Mouse (Mus musculus): Measurements from ENCODE around the gene Tysnd1. TPM values are rescaled to one million over a fixed set of nuclear protein-coding genes. Genes with fewer than 3 reads are reported as not detected.

Gene Tysnd1
- polyA plus RNA-seq, 1 experiment from 2014 or later = 40.0 TPM

- H3K9me3 ChIP-seq (replicated peaks) = no peaks in the 10 kb centered on the region
- no peak overlapping the region for H3K9ac ChIP-seq
- peaks cover 17% of the 10 kb centered on the region for H3K4me1 ChIP-seq
- no peak overlapping the region for H3K27ac ChIP-seq (replicated peaks)
- H3K36me3 ChIP-seq = peaks cover 52% of the 10 kb centered on the region
- H3K4me3 ChIP-seq (replicated peaks) = no peak overlapping the region
- no peaks in the 10 kb centered on the region for H3K27me3 ChIP-seq
- ATAC-seq (ENCODE audit: insufficient number of reproducible peaks, low FRiP score, low TSS enrichment, low read depth) = no peak
- WGBS = 75% methylated on average over 4 of the region's 4 CpGs
- H3K4me2 ChIP-seq (replicated peaks) = no peak overlapping the region
These were observed 1.8 kb upstream of the Tysnd1 start for GRCm38 (mm10) chr10:61693563-61693962.

DNA sequence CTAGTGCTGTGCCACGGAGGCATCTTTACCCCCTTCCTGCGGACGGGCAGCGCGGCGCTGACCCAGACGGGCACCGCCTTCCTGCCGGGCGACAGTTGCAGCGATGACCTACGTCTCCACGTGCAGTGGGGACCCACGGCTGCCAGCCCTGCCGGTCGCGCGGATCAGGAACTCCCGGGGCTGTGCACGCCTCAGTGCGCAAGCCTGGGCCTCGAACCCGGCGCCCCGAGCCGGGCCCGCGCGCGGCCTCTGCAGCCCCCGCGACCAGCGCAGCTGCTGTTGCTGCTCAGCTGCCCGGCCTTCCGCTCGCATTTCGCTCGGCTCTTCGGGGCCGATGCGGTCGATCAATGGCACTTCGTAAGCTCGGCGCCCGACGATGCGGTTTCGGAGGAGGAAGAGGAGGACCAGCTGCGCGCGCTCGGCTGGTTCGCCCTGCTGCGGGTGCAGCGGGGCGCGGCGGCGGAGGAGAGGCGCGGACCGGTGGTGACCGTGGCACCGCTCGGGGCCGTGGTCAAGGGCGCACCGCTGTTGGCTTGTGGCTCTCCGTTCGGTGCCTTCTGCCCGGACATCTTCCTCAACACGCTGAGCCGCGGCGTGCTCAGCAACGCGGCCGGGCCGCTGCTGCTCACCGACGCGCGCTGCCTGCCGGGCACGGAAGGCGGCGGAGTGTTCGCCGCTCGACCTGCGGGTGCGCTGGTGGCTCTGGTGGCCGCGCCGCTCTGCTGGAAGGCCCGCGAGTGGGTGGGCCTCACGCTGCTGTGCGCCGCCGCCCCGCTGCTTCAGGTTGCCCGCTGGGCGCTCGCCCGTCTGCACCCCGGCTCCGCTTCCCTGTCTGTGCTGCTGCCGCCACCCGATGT is 617 bp downstream of the Tysnd1 start:
- Histone ChIP-seq H3K27me3 (no peaks in the 10 kb centered on the region), H3K4me2 (replicated peaks) (peak overlapping the region; percentile 99), H3K9ac (peak overlapping the region; percentile 73), H3K4me3 (replicated peaks) (peak overlapping the region; percentile 98), H3K27ac (replicated peaks) (peak overlapping the region; percentile 74; the same call in 1 of the 2 replicates), H3K4me1 (peaks cover 17% of the 10 kb centered on the region), H3K36me3 (peaks cover 42% of the 10 kb centered on the region), H3K9me3 (replicated peaks) (no peaks in the 10 kb centered on the region)
- ATAC-seq (ENCODE audit: insufficient number of reproducible peaks, low FRiP score, low TSS enrichment, low read depth) = peak; percentile 31
- WGBS = under 1% methylated on average over 110 of the region's 111 CpGs

GRCm38 (mm10) chr10:61696560-61696823 is 1.2 kb downstream of the Tysnd1 start:
- Histone ChIP-seq H3K4me2 (replicated peaks) (peak overlapping the region; percentile 99), H3K4me3 (replicated peaks) (peak overlapping the region; percentile 98), H3K27ac (replicated peaks) (no peak overlapping the region), H3K9ac (peak overlapping the region; percentile 73), H3K27me3 (no peaks in the 10 kb centered on the region), H3K4me1 (peaks cover 17% of the 10 kb centered on the region), H3K9me3 (replicated peaks) (no peaks in the 10 kb centered on the region), H3K36me3 (peaks cover 37% of the 10 kb centered on the region)
- ATAC-seq (ENCODE audit: insufficient number of reproducible peaks, low FRiP score, low TSS enrichment, low read depth) = no peak
- 15% methylated on average over 19 of the region's 19 CpGs for WGBS

- Histone ChIP-seq H3K27ac (replicated peaks) (no peak overlapping the region), H3K9me3 (replicated peaks) (no peaks in the 10 kb centered on the region), H3K4me1 (peaks cover 17% of the 10 kb centered on the region), H3K36me3 (peaks cover 38% of the 10 kb centered on the region), H3K9ac (peak overlapping the region; percentile 73; the same call in 1 of the 2 replicates), H3K4me3 (replicated peaks) (peak overlapping the region; percentile 98), H3K4me2 (replicated peaks) (peak overlapping the region; percentile 99), H3K27me3 (no peaks in the 10 kb centered on the region)
- ATAC-seq (ENCODE audit: insufficient number of reproducible peaks, low FRiP score, low TSS enrichment, low read depth) = no peak
- 87% methylated on average over 2 of the region's 2 CpGs for WGBS
These were observed 1.7 kb downstream of the Tysnd1 start for GRCm38 (mm10) chr10:61697028-61697427.

DNA sequence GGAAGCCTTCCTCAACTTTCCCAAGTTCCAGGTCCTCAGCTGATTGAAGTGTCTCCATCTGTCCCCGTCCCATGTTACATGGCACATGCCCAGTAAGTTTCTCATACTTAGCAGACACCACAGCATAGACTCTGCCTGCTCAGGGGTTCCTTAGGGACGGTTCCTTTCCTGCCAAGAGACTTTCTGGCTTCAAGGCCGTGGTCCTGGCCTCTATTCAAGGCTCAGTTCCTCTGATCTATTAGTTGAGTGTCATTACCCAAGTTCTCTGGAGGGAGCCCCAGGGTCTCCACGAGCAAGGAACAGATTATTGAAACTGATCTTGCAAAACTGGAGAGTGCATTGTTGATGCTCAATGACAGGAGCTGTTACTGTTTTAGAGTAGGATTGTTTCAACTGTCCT is 9.3 kb downstream of the Tysnd1 start:
- ATAC-seq (ENCODE audit: insufficient number of reproducible peaks, low FRiP score, low TSS enrichment, low read depth) = 0 out of 2 replicates have a peak, but pooled peaks have one; percentile 2
- no peak overlapping the region for H3K4me3 ChIP-seq (replicated peaks)
- WGBS = 71% methylated on average over 4 of the region's 4 CpGs
- no peak overlapping the region for H3K27ac ChIP-seq (replicated peaks)
- H3K9me3 ChIP-seq (replicated peaks) = no peaks in the 10 kb centered on the region
- no peak overlapping the region for H3K9ac ChIP-seq
- no peaks in the 10 kb centered on the region for H3K4me1 ChIP-seq
- no peak overlapping the region for H3K4me2 ChIP-seq (replicated peaks)
- H3K27me3 ChIP-seq = no peaks in the 10 kb centered on the region
- H3K36me3 ChIP-seq = peaks cover 26% of the 10 kb centered on the region

- 72% methylated on average over 6 of the region's 6 CpGs for WGBS
- H3K4me1 ChIP-seq = no peaks in the 10 kb centered on the region
- no peaks in the 10 kb centered on the region for H3K27me3 ChIP-seq
- H3K27ac ChIP-seq (replicated peaks) = no peak overlapping the region
- peaks cover 20% of the 10 kb centered on the region for H3K36me3 ChIP-seq
- no peak overlapping the region for H3K4me2 ChIP-seq (replicated peaks)
- H3K9me3 ChIP-seq (replicated peaks) = no peaks in the 10 kb centered on the region
- ATAC-seq (ENCODE audit: insufficient number of reproducible peaks, low FRiP score, low TSS enrichment, low read depth) = no peak
- H3K4me3 ChIP-seq (replicated peaks) = no peak overlapping the region
- no peak overlapping the region for H3K9ac ChIP-seq
These were observed 11.4 kb downstream of the Tysnd1 start for GRCm38 (mm10) chr10:61706412-61707375.

DNA sequence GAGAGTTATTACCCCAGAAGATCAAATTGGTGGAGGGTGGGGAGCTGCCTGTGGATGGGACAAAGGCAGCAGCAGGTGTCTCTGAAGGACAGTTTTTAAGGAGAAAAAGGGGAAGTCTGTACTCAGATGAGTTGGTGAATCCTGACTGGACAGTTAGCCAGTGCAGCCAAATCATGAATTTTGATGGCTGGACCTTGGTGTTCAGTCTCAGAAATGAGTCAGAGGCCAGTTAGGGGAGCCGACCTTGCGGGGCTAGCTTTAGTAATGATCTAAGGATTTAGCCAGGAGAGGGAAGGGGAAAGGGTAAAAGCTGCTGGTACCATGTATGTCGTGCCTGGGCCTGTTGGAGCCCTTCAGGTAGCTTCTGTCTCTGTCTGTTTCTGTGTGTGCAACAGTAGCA is 18.3 kb downstream of the Tysnd1 start:
- H3K4me3 ChIP-seq (replicated peaks) = no peak overlapping the region
- WGBS = 57% methylated on average over 3 of the region's 3 CpGs
- no peak for ATAC-seq (ENCODE audit: insufficient number of reproducible peaks, low FRiP score, low TSS enrichment, low read depth)

DNA sequence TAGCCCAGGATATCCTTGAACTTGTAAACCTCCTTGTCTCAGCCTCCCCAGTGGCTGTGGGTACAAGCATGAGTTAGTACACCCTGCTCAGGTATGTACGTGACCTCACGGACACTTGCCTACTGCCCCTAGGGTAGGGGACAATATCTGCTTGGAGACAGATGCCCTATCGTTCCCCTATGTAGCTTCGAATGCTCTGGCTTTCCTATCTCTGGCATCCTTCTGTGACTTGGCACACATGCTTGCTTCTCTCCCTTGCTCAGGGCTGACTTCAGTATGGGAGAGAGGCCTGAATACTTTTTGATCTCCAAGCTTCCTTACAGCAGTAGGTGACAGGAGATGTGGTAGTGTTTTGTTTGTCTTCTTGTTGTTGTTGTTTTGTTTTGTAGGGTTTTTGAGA is 18.8 kb downstream of the Tysnd1 start:
- H3K4me3 ChIP-seq (replicated peaks) = no peak overlapping the region
- WGBS = 89% methylated on average over 4 of the region's 4 CpGs
- ATAC-seq (ENCODE audit: insufficient number of reproducible peaks, low FRiP score, low TSS enrichment, low read depth) = no peak

More for the DNA sequence above, 18.3 kb downstream of the Tysnd1 start:
- Histone ChIP-seq H3K27me3 (no peaks in the 10 kb centered on the region), H3K4me2 (replicated peaks) (no peak overlapping the region), H3K9me3 (replicated peaks) (no peaks in the 10 kb centered on the region), H3K36me3 (no peaks in the 10 kb centered on the region), H3K27ac (replicated peaks) (no peak overlapping the region), H3K9ac (no peak overlapping the region), H3K4me1 (peaks cover 5% of the 10 kb centered on the region; the same call in 1 of the 2 replicates)

DNA sequence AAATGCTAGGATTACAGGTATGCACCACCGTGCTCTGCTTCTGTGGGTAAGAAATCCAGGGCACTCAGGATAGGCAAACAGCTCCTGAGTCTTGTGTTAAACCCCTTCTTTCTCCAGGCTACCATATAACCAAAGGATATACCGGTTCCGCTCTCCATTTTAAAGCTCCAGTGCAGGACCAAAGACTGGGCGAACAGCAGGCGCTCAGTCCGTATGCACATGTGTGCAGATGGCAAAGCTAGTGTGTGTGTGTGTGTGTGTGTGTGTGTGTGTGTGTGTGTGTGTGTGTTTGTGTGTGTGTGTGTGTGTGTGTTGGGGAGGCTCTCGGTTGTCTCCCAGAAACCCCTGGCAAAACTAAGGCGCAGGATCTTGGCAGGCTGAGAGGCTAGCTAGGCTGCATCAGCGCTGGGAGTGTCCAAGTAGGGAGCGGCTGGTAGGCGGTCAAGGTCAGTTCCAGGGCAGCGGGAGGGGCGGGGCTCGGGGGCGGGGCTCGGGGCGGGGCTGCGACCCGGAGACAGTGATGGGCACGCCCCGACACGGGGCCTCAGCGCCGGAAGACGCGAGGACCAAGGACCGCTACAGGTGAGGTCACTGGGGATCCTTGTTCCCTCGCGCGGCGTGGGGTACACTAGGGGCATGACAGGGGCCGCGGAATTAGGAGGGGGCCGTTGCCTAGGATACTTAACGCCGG is 19.6 kb downstream of the Tysnd1 start, which contains the start of gene Aifm2:
Gene Aifm2 (plus strand): TSS at position 493 of the 691 bp plus-strand sequence.
- Histone ChIP-seq H3K27ac (replicated peaks) (no peak within 1 kb of the TSS), H3K9ac (peak within 1 kb of the TSS; percentile 33; the same call in 1 of the 2 replicates), H3K4me2 (replicated peaks) (peak within 1 kb of the TSS; percentile 85), H3K36me3 (no peaks in the 10 kb centered on the region), H3K9me3 (replicated peaks) (no peaks in the 10 kb centered on the region), H3K27me3 (no peaks in the 10 kb centered on the region), H3K4me1 (peaks cover 5% of the 10 kb centered on the region; the same call in 1 of the 2 replicates), H3K4me3 (replicated peaks) (peak within 1 kb of the TSS; percentile 56)
- peak; percentile 77 for ATAC-seq (ENCODE audit: insufficient number of reproducible peaks, low FRiP score, low TSS enrichment, low read depth)
- WGBS = 13% methylated on average over 33 of the region's 36 CpGs

More for the DNA sequence above, 18.8 kb downstream of the Tysnd1 start:
- H3K27me3 ChIP-seq = no peaks in the 10 kb centered on the region
- peaks cover 5% of the 10 kb centered on the region; the same call in 1 of the 2 replicates for H3K4me1 ChIP-seq
- no peak overlapping the region for H3K9ac ChIP-seq
- H3K4me2 ChIP-seq (replicated peaks) = no peak overlapping the region
- H3K9me3 ChIP-seq (replicated peaks) = no peaks in the 10 kb centered on the region
- H3K36me3 ChIP-seq = no peaks in the 10 kb centered on the region
- H3K27ac ChIP-seq (replicated peaks) = no peak overlapping the region

- peak; percentile 47 for ATAC-seq (ENCODE audit: insufficient number of reproducible peaks, low FRiP score, low TSS enrichment, low read depth)
- Histone ChIP-seq H3K9me3 (replicated peaks) (no peaks in the 10 kb centered on the region), H3K36me3 (no peaks in the 10 kb centered on the region), H3K4me1 (peaks cover 5% of the 10 kb centered on the region; the same call in 1 of the 2 replicates), H3K27me3 (no peaks in the 10 kb centered on the region), H3K27ac (replicated peaks) (no peak overlapping the region), H3K4me3 (replicated peaks) (peak overlapping the region; percentile 56), H3K4me2 (replicated peaks) (peak overlapping the region; percentile 85), H3K9ac (peak overlapping the region; percentile 33; the same call in 1 of the 2 replicates)
- 3% methylated on average over 11 of the region's 11 CpGs for WGBS
These were observed 20.1 kb downstream of the Tysnd1 start for GRCm38 (mm10) chr10:61715462-61715837.
